Mouse (Mus musculus) retina, embryonic 14.5 days (tissue): ENCODE data around the gene Hus1.

ENCODE experiments used
- DNase-seq: peaks from one replicate; pipeline ENCODE4 v3.0.0-alpha.2; 2015; ENCODE audit warnings: low spot score

Gene Hus1

DNA sequence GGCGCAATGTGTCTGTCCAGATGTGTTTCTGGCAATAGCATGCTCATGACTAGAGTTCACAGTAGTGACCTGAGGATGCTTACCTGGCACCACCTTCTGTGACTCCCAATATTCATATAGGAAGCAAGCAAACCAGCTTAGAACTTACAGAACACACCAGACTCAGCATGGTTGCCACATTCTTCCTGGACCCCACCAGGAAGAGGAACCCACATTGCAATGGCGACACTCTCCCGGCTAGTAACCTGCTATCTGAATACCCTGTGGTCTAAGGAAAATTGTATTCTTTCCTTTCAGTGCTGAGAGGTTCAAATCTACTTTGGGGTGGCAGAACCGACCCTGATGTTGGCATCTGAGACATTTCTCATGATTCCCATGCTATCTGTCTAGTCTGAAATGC, 32.8 kb downstream of the Hus1 start:
- DNase-seq = no peak

DNA sequence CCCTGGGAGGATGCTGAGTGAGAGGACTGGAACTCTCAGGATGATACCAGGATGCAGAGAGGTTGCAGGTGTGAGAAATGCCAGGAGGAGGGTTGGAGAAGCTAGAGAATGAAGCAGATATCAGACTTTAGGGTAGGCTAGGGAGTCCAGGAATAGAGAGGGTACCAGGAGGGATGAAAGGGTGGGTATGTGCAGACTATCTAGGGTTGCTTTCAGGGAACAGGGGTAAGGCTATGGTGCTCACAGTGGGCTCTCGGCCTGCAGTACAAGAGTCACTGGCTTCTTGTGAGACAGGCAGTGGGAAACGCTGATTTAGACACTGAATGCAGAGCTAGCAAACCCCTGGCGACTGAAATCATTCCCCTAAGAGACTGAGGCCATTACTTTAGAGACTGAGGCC, 37.8 kb downstream of the Hus1 start, which contains the start of gene Pkd1l1:
Pkd1l1 (minus strand) TSS at position 101 of the 400 bp plus-strand sequence.
- no peak for DNase-seq

DNA sequence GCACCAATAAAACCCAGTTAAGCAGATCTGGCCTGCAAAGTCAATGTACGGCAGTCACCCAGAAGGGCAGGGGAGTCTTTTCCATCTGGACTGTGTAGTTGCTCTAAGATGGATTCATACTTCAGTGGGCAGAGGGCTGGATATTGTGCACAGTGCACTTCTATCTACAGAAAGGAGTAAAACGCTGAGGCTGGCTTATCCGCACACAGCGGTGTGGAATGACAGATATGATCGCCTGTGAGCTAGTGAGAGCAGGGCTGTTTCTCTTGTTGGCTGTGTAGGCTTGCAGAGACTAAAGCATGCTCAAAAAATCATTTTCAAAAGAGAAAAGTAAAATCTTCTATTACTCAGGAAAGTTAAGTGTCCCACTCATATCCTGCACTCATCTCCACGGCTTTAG, 38.9 kb downstream of the Hus1 start:
- no peak for DNase-seq

DNA sequence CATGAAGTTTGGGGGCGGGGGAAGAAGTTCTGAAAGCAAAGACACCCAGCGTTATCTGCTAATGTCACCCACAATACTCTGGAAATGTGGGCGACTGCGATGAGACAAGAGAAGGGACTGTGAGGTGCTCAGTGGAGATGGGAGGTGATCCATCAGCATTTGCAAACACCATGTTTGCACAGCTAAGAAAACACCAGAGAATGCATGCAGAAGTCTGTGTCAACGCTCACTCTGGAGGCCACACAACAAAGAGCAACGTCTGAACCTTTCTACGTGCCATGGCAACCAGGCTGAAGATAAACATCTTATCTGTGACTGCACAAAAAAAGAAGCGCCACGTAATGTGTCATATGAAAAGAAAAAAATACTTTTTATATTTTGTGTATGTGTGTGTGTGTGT, 40.5 kb downstream of the Hus1 start:
- no peak for DNase-seq

DNA sequence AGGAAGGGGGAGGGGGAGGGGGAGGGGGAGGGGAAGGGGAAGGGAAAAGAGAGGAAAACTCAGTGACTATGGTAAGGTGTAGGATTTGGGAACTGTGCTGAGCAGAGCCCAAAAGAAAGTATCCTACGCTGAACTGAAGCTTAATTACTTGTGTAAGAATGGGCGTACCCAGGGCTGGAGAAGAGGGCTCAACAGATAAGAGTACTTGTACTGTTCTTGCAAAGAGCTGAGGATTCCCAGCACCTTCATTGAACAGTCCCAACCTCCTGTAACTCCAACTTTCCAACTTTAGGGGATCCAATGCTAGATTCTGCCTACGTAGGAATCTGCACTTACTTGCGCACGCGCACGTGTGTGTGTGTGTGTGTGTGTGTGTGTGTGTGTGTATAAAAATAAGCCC, 42.9 kb downstream of the Hus1 start:
- no peak for DNase-seq

DNA sequence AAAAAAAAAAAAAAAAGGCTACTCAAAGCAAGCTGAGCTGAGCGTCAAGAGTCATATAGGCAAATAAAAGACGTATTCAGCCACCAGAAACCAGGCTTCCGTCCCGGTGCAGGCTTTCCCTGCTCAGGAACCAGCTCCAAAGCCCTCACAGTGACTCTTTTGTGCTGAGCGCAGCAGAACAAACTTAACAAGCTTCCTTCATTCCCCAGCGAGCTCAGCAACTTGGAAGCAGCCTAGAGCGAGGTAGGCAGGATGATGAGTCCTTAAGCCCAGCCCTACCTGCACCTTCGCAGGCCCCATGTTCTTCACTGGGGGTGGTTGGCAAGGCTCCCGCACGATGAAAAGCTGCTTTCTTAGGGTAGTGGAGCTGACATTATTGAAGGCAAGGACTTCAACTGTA, 52.4 kb downstream of the Hus1 start:
- no peak for DNase-seq

DNA sequence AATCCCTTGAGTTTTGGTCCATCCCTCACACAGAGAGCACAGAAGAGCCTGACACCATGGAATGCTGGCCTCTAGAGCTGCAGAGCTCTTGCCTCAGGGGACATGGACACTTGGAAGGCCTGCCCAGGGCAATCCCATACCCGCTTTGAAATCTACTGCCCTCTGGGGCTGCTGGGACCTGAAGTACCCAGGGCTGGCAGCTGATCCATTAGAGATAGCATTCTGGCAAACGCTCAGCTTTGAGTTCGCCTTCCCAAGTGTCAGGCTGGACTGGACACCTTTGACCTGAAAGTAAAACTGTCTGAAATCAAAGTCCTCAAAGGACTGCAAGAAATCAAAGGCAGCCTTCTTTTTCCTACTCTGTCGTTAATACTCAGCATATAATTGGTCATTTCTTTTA, 52.9 kb downstream of the Hus1 start:
- DNase-seq = no peak

DNA sequence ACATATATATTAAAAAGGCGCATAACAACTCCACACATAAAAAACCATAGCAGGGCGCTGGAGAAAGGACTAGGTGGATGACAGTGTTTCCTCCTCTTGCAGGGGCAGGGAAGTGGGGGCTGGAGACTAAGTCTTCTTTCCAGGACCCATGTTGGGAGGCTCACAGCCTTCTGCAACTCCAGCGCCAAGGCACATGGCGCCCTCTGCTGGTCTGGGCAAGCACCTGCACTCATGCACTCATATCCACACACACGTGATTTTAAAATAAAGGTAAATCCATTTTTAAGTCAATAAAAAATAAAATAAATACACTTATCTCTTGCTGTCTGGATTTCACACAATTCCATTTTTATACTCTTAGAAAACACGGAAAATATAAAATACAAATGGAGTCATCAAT, 54.0 kb downstream of the Hus1 start:
- peak; percentile 30 for DNase-seq

DNA sequence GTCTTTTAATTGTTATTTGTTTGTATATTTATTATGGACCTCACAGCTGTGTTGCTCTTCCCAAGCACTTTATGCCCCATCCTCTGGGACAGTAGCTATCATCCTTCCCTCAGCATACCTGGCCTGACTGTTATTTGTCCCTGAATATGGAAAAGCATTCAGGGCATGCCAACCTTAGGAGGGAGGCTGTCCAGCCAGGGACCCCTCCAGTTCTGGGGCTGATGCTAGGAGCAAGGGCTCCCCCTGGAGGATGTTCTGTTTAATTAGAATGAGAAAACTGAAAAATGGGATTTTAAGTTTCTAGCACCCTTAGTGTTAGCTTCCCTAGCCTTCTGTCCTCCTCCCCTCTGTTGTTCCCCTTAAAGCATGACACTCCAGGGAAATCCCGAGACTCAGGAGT, 55.3 kb downstream of the Hus1 start:
- DNase-seq = peak; percentile 75

DNA sequence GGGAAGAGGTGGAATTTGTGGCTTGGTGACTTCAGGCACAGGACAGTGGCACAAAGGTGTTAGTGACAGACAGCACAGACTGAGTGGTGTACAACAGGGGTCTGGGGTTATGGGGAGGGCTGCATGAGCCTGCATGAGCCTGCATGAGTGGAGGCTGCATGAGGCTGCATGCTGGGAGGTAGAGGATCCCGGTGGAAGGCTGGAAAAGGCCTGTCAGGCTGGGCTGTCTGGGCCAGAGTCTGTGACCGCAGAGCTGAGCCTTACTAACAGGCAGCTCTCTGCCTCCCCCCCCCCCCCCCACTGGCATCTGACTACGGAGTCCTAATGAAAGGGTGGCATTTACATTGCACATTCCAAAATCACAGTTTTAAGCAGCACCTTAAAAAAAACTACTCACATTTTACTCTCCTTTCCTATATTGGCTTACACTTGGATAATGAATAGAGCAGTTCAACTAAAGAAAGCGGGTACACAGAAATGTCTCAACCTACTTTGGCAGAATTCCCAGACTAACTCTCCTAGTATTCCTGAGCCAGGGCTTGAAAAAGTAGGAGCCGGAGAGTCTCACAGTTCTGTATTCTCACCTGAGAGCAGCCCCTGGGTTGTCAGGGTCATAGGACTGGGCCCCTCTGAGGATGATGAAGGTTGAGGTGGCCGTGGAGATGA, 61.1 kb downstream of the Hus1 start:
- no peak for DNase-seq

DNA sequence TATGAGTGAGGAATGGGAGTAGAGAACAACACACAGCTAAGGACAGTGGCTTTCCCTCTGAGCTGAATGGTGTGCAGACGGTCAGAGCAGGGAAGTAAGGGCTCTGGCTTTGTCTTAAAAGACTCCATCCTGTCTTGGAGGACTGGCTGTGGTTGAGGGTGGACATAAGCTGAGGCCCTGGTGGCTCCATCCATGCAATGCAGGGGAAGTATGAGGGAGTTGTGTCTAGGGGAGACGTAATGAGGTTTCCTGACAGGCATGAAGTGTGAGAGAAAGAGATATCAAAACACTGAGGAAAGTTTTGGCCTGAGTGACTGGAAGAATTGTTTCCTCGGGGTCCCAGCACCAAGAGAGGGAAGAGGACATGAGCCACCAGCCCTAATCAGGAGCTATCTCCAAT, 62.1 kb downstream of the Hus1 start:
- DNase-seq = no peak

DNA sequence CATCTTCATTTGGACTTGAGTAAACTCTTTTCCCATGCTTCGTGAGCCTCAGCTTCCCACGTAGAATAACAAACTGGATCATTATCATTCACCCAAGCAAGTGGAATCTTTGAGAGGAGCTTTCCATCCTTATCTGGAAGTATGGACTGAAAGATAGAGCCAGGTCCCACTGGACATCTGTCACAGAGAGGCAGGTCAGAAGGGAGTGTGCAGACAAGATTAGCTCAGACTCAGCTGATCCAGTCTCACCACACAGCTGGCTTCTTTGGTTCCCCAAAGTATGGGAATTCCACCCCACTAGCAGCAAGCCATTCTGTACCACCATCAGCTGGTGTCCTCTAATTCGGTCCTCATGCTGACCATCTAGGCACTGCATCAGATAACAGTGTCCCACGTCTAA, 66.9 kb downstream of the Hus1 start:
- DNase-seq = no peak
